Mouse (Mus musculus): ENCODE data around the gene Fgf14. TPM values are rescaled to one million over a fixed set of nuclear protein-coding genes. Genes with fewer than 3 reads are reported as not detected.
"Not testable (repeated sequence)": the region's sequence is repeated elsewhere in the genome, so short reads cannot be mapped to it uniquely, and the experiment has no call there.

The Fgf14 gene
- total RNA-seq, 2 experiments from 2014 or later, result not detected

- ATAC-seq (replicated peaks; ENCODE audit: low FRiP score, low TSS enrichment, poor library complexity, severe bottlenecking), result no peak
These were observed 453.5 kb downstream of the Fgf14 start for GRCm38 (mm10) chr14:124223445-124223844.

DNA sequence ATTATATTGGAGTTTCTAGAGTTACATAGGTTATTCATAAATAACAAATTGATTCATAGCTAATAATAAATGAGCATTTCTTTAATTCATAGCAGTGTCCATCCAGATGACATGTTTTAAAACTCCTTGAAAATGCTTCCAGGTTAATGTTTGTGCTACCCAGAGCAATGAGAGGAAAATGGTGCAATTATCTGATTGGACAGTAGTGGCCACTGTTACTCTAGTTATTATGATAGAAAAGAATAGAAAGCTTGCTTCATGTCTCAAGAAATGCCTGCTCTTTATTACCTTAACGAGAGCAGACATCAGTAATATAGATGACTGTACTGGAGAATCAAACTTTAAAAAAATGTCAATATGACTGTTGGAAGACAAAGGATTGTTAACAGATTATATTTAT, 454.5 kb downstream of the Fgf14 start:
- no peak for ATAC-seq (replicated peaks; ENCODE audit: low FRiP score, low TSS enrichment, poor library complexity, severe bottlenecking)

GRCm38 (mm10) chr14:124220979-124221378, 455.9 kb downstream of the Fgf14 start:
- ATAC-seq (replicated peaks; ENCODE audit: low FRiP score, low TSS enrichment, poor library complexity, severe bottlenecking), result no peak

DNA sequence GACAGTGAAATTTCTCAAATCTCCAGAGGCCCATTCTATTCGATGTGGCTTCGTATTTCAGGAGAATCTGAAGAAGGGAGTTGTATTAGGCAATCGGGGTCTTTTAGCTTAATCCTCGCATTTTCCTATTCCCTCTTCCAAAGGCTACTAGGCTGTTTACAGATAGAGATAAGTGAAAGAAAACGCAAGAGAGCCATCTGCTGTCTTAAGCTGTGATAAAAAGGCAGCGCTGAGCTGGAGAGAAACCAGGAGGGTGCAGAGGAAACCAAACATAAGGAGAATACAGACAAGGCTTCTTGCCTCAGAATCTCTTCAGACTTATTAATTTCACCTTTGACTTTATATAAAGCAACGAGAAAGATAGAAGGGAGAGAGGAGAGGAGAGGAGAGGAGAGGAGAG, 481.1 kb downstream of the Fgf14 start:
- no peak for ATAC-seq (replicated peaks; ENCODE audit: low FRiP score, low TSS enrichment, poor library complexity, severe bottlenecking)

DNA sequence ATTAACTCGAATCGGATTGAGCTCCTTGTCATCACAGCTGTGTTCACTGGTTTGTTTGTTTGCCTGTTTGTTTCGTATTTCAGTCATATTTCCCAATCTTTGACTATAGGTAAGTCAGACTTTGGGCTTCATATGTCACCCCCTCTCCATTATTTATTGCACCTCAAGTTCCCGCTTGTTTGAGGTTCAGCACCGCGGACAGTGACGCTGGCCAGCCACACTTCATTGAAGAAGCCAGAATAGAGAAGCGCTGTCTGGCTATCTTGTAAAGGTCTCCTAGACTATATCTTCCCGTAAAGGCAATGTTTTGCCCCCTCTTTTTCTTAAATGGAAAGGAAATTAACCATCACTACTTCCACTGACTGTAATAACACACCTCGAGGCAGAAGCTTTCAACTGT, 481.6 kb downstream of the Fgf14 start:
- ATAC-seq (replicated peaks; ENCODE audit: low FRiP score, low TSS enrichment, poor library complexity, severe bottlenecking), result no peak

- no peak for ATAC-seq (replicated peaks; ENCODE audit: low FRiP score, low TSS enrichment, poor library complexity, severe bottlenecking)
These were observed 484.1 kb downstream of the Fgf14 start for GRCm38 (mm10) chr14:124192815-124193142.

DNA sequence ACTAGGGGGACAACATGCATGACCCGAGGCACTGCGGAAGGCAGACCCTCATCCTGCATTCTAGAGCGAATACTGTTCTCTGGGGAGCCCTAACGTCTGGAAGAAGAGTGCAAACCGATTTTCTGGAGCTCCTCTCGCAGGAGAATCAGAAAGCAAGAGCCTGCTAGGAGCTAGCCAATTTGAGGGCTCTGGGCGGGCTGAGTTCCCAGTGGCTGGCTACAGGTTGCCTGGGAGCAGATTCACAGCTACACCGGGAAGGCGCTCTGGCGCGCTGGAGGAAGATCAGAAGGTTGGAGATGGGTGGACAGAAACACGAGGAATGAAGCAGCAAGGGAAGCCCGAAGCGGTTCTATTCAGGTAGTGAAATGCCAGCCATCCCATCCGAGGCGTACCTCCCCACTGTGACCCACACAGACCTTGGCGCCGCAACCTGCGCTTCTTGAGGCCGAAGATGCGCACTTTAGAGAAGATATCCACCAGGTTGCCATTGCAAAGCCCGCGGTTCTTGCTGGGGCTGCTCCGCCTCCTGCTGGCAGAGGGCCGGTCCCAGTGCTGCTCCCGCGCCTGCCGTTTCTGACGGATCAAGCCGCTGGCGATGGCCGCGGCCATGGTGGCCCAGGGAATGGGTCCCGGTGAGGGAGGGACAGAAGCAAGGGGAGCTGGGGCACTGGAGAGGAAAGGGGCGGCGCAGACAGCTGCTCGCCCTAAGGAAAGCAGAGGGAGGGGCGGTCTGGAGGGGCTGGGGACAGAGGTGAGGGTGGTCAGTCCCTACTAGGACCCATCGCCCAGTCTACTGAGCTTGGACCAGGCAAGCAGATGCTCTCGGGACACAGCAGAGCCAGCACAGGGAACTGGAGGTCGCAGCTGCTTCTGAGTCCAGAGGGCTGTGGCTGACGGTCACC, 484.8 kb downstream of the Fgf14 start:
- no peak for ATAC-seq (replicated peaks; ENCODE audit: low FRiP score, low TSS enrichment, poor library complexity, severe bottlenecking)

DNA sequence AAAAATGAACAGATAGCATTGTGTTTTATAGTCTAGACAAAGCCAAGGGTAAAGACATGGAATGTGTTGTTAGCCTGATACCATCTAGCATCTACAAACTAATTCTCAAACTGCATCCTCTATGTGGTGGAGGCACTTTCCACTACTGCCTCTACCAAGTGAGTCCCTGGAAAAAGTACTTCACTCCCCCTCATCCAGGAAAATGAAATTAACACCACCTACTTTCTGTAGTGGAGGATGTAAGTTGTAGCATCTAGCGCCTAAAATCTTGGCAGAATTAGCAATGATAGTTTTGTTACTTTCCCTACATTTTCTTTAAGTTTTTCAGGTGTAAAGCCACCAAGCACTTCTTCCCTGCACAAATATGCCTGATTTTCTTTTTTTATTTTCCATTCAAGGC, 496.7 kb downstream of the Fgf14 start:
- no peak for ATAC-seq (replicated peaks; ENCODE audit: low FRiP score, low TSS enrichment, poor library complexity, severe bottlenecking)

DNA sequence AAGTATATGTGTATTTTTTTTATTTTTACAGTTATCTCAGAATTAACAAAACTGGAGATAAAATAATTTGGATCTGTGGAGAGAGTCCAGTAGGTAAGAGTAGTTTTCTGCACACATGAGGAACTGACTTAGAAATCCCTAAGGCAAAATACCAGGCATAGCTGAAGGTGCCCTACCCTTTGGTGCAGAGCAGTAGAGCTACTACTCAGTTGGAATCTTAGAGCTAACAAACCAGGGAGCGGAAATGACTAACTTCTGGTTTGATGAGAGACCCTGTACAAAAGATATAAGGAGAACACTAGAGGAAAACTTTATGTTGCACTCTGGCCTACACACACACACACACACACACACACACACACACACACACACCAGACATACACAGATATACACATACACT, 502.8 kb downstream of the Fgf14 start:
- no peak for ATAC-seq (replicated peaks; ENCODE audit: low FRiP score, low TSS enrichment, poor library complexity, severe bottlenecking)

DNA sequence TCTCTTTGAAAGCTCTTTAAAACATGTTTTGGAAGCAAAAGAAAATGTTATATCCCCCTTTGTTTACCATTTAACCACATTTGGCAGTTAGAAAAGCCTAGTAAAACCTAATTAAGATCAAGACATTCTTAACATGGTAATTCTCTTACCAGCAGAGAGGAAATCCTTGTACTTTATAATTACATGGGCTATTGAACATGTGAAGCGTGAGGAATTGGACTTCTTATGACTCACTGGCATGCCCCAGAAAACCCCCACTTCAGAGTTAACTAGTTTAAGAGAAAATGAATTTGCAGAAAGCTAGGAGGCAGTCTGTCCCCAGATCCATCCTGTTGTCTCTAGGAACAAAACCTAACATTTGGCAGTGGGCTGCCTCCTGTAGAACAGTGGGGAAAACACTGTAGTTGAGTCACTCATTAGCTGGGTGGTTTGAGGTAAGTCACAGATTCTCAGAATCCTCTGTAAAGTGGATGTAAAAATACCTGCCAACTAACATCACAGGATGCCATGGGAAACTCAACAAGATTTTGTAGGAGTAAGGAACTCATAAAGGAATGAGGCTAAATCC, 513.2 kb downstream of the Fgf14 start:
- no peak for ATAC-seq (replicated peaks; ENCODE audit: low FRiP score, low TSS enrichment, poor library complexity, severe bottlenecking)

DNA sequence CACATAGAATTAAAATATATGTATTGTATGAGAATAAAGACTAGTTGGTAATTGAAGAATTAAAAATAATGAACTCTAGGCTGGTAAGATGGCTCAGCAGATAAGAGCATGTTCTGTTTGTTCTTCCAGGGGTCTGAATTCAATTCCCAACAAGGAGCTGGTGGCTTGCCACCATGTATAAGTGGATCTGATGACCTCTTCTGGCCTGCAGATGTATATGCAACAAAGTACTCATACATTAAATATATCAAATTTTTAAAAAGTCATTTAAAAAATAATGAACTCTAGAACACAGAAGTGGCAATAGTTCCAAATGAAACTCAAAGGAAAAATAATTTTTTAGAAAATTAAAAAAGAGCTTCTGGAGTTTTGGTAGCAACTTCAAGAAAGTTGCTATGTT, 529.5 kb downstream of the Fgf14 start:
- ATAC-seq (replicated peaks; ENCODE audit: low FRiP score, low TSS enrichment, poor library complexity, severe bottlenecking), result no peak

DNA sequence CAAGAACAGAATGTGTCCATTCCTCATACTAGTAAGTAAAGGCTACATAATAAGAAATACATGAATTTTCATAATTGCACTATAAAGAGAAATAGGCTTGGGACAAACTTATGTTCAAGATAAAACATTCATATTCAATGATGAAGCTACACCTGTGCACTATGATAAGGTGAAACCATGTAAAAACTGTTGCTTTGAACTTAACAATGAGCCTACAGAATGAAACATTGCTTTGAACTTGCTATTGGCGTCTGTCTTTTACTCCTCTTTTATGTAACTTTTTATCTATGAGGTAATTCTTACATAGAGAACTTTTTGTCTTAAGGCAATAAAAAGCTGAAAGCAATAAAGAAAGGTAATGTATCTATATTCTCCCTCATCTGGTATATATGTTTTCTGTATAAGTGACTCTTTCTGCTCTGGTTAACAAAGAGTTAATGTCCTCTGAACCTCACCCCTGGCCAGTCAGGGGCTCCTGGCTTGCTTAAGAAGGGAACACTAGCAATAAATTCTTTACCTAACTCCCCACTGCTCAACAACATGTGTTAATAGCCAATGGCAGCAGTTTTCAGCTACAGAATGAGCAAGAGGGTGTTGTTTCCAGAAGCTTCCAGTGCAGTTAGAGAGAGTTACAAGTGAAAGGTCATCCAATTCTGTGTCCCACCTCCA, 569.6 kb downstream of the Fgf14 start:
- ATAC-seq (replicated peaks; ENCODE audit: low FRiP score, low TSS enrichment, poor library complexity, severe bottlenecking), result no peak

- ATAC-seq (replicated peaks; ENCODE audit: low FRiP score, low TSS enrichment, poor library complexity, severe bottlenecking), result no peak
These were observed 593.8 kb downstream of the Fgf14 start for GRCm38 (mm10) chr14:124083126-124083525.

DNA sequence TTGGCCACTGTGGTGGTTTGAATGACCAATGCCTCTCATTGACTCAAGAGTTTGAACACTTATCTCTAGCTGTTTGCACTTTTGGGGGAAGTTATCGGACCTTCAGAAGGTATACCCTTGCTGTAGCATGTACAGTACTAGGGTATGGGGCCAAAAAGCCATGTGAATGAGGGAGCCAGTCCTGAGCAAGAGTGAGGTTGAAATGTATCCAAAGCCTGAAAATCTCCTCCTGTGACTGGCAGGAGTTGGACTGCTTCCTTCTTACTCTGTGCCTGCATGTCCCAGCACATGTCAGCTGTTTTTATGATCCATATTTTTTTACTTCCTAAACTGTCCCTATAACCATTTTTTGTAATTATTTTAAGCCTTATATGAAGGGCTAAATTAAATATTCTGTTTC, 632.9 kb downstream of the Fgf14 start:
- ATAC-seq (replicated peaks; ENCODE audit: low FRiP score, low TSS enrichment, poor library complexity, severe bottlenecking), result no peak

DNA sequence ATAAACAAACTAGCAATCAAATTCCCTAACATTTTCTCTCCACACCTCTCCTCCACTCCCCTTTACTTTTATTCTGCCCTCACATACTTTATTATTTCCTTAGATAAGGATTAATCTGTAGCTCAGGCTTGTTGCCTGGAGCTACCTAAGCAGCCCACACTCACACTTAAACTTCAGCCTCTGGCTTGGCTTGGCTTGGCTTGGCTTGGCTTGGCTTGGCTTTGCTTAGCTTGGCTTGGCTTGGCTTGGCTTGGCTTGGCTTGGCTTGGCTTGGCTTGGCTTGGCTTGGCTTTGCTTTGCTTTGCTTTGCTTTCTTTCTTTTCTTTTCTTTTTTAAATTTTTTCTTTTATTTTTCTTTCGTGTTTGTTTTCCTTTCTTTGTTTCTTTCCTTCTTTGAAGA, 636.3 kb downstream of the Fgf14 start:
- ATAC-seq (replicated peaks; ENCODE audit: low FRiP score, low TSS enrichment, poor library complexity, severe bottlenecking), result no peak

GRCm38 (mm10) chr14:124037434-124037833, 639.5 kb downstream of the Fgf14 start:
- ATAC-seq (replicated peaks; ENCODE audit: low FRiP score, low TSS enrichment, poor library complexity, severe bottlenecking), result no peak

GRCm38 (mm10) chr14:124036575-124037205, 640.2 kb downstream of the Fgf14 start:
- ATAC-seq (replicated peaks; ENCODE audit: low FRiP score, low TSS enrichment, poor library complexity, severe bottlenecking), result no peak

DNA sequence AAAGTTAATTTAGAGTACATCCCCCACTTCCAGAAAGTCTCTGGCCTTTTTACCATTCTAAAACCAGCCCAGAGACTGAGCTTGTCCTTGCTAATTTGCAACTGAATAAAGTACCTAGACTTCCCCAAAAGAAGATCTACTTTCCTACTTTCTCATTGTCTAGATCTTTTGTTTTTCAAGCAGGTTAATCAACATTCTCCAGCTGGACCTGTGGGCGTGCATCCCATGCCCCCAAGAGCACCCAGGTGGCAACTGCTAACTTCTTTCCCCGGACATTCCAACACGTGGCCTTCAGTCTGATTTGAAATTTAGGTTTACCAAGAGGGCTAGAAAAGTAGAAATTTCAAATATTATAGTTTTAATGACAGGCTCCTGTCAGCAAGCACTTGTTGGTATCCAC, 643.6 kb downstream of the Fgf14 start:
- not testable (repeated sequence) for ATAC-seq (replicated peaks; ENCODE audit: low FRiP score, low TSS enrichment, poor library complexity, severe bottlenecking)

DNA sequence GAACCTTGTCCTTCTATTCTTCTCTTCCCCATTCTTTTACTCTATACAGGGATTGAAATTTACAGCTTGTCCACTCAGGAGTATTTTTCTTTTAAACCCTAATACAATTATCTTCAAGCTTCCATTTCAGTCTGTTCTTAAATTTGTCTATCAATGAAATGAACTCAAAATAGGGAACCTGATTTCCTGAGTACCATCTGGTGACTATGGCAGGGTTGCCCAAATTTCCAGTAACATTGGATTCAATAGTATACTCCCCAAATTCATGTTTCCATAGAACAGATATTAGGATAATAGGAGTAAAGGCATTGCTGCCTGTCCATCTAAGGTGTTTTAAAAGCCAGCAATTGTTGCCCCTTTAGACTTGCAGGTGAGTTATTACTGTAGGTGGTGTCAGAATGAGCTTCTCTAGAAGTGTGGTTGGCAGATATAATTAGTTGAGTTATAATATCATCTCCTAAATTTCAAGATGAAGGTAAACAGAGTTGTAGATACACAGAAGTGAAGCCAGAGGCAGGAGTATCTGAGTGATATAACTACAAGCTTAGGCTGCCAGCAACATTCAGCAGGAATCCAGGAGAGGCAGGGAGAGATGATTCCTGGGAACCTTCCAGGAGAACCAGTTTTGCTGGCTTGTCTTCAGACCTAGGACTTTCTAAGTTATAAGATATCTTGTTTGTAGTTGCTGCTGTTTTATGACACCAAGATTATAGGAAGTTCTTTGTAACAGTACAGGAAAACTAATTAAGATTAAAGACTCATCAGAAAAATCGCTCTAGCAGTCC, 648.8 kb downstream of the Fgf14 start:
- no peak for ATAC-seq (replicated peaks; ENCODE audit: low FRiP score, low TSS enrichment, poor library complexity, severe bottlenecking)
